Mouse (Mus musculus) heart, adult 2 months (tissue): ENCODE measurements around the gene Tmed2.

ENCODE experiments used
- CTCF ChIP-seq: fragments of 200-600 bp; IDR thresholded peaks from 2 replicates; pipeline ENCODE4 v1.8.1; 2022; ENCODE audit warnings: antibody characterized with exemption, mild to moderate bottlenecking, moderate library complexity
- EP300 ChIP-seq: fragments of 200-500 bp; IDR thresholded peaks from 2 replicates; pipeline ENCODE4 v1.6.1; 2011; ENCODE audit warnings: low read depth, low read length, control low read depth; ENCODE audit not compliant: insufficient read depth
- POLR2A ChIP-seq: fragments of 200-500 bp; IDR thresholded peaks from 2 replicates; pipeline ENCODE4 v1.6.1; 2011; ENCODE audit warnings: mild to moderate bottlenecking, low read depth, low read length, control low read depth; ENCODE audit not compliant: insufficient read depth

- TF ChIP-seq CTCF (no peak), POLR2A (no peak), EP300 (no peak)
These were observed 52.3 kb downstream of the Tmed2 start for GRCm38 (mm10) chr5:124592768-124593167.
